Mouse (Mus musculus): Measurements from ENCODE around the gene Tpcn1. TPM values are rescaled to one million over a fixed set of nuclear protein-coding genes. Genes with fewer than 3 reads are reported as not detected.

Tpcn1 gene
- total RNA-seq, 1 experiment from 2014 or later, result 40.2 TPM

DNA sequence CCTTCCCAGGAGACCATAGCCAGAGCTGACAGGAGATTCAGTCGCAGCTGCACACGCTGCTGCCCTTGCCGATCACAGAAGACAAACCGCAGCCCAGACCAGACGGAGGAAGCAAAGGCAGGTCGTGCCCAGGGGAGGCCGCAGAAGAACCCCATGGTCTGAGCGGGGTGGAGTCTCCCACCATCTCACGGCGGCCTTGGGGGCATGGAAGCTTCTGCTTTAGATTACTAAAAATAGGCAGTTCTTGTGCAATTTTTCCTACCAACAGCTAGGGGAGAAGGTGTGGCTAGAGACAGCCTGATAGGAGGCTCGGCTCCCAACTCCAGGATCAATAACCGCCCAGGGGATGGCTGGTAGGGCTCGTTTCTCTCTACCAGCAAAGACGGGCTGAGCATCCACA, 29.7 kb downstream of the Tpcn1 start:
- DNase-seq, result no peak

GRCm38 (mm10) chr5:120558041-120558440, 30.4 kb downstream of the Tpcn1 start:
- DNase-seq, result no peak

- DNase-seq, result no peak
Measured at GRCm38 (mm10) chr5:120555871-120556270, 32.6 kb downstream of the Tpcn1 start.

- no peak for DNase-seq
Measured at GRCm38 (mm10) chr5:120550673-120551072, 37.8 kb downstream of the Tpcn1 start.

DNA sequence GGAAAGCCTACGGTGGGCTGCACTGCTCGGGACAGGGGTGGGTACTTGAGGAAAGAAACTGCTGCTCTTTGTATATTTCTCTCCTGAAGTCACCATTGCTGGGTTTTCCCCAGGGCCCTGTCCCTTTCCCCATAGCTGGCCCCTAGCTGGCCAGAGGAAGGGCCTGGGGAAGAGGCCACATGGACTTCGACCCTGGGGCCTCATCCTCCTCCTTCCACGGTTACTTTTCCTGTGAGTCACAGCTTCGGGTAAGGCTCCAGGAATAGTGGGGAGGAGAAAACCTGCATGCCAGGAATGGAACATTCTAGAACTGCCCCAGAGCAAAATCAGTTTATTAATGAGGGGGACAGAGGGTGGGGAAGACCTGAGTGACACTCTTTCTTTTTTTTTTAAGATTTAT, 38.3 kb downstream of the Tpcn1 start:
- no peak for DNase-seq

DNA sequence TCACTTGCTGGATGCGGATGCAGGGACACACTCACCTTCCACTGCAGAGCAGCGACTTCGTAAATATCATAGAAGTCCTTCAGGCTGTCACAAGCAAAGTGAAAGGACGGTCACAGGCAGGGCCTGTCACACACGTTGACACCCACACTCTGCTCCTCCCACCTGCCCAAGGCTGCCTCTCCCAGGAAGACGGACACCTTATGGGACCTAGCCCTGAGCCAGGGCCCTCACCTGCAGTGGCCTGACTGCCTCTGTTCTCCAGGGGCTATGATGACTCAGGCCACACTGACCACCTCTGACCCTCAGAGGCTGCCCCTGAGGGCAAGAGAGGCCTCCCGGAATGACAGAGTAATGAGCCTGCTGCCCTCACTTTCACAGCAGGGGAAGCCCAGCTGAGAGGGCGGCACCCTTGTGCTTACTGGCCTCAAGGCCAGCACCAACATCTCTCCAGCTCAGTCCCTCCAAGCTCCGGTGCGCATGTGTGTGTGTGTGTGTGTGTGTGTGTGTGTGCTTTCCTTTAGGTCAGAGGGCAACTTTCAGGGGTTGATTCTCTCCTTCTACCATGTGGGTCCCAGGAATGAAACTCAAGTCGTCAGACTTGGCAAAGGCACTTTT, 40.1 kb downstream of the Tpcn1 start:
- DNase-seq, result no peak

DNA sequence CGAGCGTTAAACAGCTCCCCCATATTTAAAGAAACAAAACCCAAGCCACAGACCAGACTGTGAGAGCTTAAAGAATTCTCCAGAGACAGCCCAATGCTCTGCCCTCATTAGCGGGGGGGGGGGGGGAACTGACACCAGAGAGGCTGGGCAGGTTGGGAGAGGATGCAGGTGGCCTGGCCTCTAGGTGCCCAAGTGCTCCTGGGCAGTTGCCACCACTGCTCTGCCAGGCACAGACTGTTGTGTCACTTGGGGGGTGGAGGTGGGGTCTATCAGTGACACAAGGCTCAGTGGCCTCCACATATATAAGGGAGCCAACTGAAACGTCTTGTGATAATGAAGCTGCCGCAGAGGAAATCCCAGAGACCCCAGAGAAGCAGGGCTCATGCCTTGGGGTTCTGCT, 51.8 kb downstream of the Tpcn1 start:
- no peak for DNase-seq

- no peak for DNase-seq
Measured at GRCm38 (mm10) chr5:120536046-120536445, 52.4 kb downstream of the Tpcn1 start.

GRCm38 (mm10) chr5:120534686-120535075, 53.8 kb downstream of the Tpcn1 start:
- DNase-seq, result no peak

DNA sequence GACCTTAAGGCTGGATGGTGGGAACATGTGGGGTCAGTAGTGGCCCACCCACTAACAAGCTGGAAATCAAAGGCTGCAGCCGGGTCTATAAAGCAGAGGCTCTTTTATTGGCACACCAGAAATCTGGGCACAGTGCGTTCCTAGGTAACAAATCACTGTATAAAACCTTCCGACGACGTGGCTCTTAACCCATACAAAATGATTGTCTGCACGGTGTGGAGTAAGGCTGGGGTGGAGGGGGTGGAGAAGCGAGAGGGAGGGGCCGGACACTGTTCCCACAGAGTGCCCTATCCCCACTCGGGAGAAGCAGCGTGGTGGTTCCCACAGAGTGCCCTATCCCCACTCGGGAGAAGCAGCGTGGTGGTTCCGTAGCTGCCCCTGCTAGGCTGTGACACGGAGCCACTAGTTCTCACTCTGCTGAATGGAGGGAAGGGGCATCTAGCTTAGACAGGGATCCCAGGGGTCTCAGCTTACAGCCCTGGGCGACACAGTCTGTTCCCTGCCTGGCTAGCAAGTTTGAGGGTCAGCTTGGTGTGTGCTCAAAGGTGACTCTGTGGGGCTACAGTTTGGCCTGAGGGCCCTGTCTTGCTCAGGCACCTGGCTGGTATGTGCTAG, 54.3 kb downstream of the Tpcn1 start:
- no peak for DNase-seq

- no peak for DNase-seq
Measured at GRCm38 (mm10) chr5:120531631-120532030, 56.8 kb downstream of the Tpcn1 start.

DNA sequence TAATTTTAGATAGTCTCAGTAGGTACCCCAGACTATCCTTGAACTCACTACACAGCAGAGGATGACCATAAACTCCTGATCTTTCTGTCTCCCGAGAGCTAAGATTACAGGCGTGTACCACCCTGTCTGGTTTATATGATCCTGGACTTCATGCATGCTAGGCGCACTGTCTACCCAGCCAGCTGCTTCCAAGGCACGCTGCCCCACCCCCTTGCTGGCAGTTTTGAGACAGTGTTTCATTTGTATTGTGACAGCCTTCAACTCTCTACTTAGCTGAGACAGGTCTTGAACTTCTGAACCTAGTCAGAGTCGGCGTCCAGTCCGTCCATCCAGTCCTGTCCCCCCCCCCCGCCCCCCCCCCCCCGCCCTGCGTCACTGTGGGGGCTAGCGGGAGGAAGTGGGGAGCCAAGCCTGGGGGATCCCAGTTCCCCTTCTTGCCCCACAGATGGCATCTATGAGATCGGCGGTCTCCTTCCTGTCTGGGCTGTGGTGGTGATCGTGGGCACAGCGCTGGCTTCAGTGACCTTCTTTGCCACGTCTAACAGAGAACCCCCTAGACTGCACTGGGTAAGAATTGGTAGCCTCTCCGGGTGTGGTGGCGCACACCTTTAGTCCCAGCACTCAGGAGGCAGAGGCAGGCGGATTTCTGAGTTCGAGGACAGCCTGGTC, 61.0 kb downstream of the Tpcn1 start:
- no peak for DNase-seq

GRCm38 (mm10) chr5:120526311-120526710, 62.2 kb downstream of the Tpcn1 start:
- DNase-seq, result no peak

DNA sequence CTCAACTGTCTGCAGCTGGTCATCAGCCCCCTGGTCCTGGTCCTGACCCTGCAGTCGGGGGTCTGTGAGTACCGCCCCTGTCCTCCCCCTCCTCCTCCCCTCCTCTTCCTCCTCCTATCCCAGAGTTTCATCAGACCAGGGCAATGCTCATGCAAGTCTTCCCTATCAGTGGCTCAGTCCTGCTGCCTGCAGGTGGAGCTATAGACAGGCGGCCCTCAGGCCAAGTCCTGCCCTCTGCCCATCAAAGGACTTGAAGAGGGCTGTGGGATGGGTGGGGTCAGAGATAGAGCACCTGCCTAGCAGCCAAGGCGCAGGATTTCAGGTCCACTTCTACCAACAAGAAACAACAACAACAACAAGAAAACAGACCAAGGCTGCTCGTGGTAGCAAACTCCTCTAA, 62.7 kb downstream of the Tpcn1 start:
- no peak for DNase-seq

DNA sequence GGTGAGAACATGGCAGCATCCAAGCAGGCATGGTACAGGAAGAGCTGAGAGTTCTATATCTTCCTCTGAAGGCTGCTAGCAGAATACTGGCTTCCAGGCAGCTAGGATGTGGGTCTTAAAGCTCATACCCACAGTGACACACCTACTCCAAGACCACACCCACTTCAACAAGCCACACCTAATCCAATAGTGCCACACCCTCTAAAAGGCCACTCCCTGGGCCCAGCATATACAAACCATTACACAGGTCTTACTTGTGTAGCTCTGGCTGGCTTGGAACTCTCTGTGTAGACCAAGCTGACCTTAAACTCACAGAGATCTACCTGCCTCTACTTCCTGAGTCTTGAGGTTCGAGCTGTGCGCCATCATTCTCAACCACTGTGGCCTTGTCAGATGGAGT, 63.7 kb downstream of the Tpcn1 start:
- DNase-seq, result no peak

- DNase-seq, result peak; percentile 57
Measured at GRCm38 (mm10) chr5:120522649-120523048, 65.8 kb downstream of the Tpcn1 start.

DNA sequence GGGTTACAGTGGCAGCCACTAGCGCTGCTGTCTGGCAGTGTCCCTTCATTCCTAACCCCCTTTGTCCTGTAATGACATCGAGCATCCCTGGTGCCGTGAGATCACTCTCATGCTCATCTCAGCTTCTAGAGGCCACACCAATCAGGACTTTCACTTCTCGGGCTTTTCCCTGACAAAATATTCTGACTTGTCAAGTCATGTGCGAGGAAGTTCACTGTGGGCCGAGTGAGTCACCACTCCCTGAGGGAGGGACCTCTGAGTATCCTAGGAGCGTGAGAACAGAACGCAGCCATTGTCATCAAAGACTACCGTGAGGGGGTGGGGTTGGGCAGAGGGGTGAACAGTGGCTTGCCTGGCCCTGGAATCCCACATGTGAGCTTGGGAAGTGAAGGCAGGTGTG, 70.9 kb downstream of the Tpcn1 start:
- peak; percentile 54 for DNase-seq

- peak; percentile 33 for DNase-seq
Measured at GRCm38 (mm10) chr5:120516221-120516984, 72.1 kb downstream of the Tpcn1 start.

DNA sequence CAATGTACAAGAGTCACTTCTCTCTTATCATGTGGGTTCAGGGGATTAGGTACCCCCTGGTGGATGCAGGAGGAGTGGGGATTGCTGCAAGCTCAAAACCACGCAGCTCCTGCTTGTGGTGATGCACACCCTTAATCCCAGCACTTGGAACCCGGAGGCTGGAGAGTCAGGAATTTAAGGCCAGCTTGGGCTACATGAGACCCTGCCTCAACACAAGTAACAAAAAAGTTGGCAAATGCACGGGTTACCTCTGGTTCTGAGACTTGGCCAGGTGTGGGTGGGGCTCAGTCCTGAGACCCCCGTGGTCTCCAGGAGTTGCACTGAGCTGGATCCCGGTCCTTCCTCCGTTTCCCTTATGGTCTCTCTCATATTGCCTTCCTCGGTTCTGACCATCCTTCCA, 73.0 kb downstream of the Tpcn1 start:
- no peak for DNase-seq

- DNase-seq, result peak; percentile 27
Measured at GRCm38 (mm10) chr5:120514754-120515153, 73.7 kb downstream of the Tpcn1 start.

DNA sequence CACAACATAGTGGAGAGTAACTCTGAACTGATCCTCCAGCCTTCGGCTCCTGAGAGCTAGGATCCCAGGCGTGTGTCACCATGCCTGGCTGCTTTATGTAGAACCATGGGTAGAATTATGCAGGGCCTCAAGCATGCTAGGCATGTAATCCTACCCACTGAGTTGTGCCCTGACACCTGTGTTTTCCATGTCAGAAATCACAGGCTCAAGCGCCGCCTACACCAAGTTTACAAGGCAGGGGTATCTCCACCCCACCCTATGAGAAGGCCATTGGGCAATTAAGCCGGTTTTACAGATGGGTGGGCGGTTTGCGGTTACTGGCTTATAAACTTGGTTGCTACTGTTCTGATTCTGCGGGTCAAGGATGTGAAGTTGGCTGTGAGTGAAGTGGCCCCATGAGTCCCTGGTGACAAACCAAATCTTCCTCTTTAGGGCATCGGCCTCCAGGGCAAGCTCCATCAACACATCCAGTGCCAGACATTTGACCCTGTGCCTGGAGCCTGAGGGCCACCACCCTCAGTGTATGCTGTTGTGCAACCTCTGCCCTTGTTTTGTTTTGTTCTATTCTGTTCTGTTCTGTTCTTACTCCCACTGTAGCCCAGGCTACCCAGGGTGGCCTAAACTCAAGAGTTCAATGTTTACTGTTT, 74.3 kb downstream of the Tpcn1 start:
- peak; percentile 26 for DNase-seq

DNA sequence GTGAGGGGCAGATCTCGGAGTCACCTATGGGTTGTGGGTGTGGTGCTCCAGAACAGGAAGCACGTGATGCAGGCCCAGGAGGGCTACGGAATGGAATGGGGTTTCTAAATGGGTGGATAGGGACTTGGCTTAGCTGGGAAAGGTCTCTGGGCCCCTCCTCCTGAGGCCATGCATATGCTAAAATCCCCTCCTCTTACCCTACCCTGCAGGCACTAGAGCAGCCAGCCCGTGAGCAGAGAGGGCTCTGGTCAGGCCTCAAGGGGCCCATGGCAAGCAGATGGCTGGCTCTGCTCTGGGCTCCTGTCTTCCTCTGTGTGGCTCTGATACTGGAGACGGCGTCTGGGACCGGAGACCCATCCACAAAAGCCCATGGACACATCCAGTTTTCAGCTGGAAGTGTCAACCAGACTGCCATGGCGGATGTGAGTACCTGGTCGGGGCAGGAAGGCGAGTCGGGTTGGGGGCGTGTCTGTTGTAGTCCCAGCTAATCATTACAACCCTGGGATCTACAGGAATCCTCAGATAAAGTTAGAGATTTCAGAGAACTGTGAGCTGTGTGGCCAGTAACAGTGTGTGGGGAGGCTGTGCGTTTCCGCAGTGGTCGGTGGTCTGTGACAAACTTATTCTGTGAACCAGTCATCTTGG, 75.4 kb downstream of the Tpcn1 start:
- no peak for DNase-seq

Data from adrenal gland, postnatal 25 days (tissue).